Mouse (Mus musculus) MEL (cell line): Measurements from ENCODE around the gene Dph1.

Experiments
- CTCF ChIP-seq, 3 experiments: IDR thresholded peaks in 2 of 3; conservative IDR thresholded peaks in 1 of 3; 2 replicates each; pipeline ENCODE4 v1.5.1; 2011 to 2012; ENCODE audit warnings: low read length in 3 of 3, low read depth in 2 of 3, mild to moderate bottlenecking in 2 of 3, improper control_type of control experiment in 1 of 3, inconsistent platforms in 1 of 3, mixed read lengths in 1 of 3, moderate library complexity in 1 of 3; ENCODE audit not compliant: control insufficient read depth in 1 of 3, insufficient read depth in 1 of 3, poor library complexity in 1 of 3, severe bottlenecking in 1 of 3
- EP300 ChIP-seq, 2 experiments: IDR thresholded peaks; 2 replicates each; pipeline ENCODE4 v1.6.1; 2011; ENCODE audit warnings: improper control_type of control experiment in 2 of 2, low read length in 2 of 2, low read depth in 1 of 2, mild to moderate bottlenecking in 1 of 2
- HCFC1 ChIP-seq: IDR thresholded peaks from 2 replicates; pipeline ENCODE4 v1.6.1; 2012; ENCODE audit warnings: low read depth, mild to moderate bottlenecking, inconsistent platforms, low read length, improper control_type of control experiment, moderate library complexity

GRCm38 (mm10) chr11:75157901-75158300, 33.1 kb downstream of the Dph1 start:
- TF ChIP-seq CTCF (IDR thresholded peaks at IDR 0.05 in 2 of 3, conservative IDR thresholded peaks at IDR 0.05 in 1 of 3; ENCODE audit: control insufficient read depth in 1 of 3, insufficient read depth in 1 of 3, low read depth in 2 of 3, low read length in 3 of 3, poor library complexity in 1 of 3, severe bottlenecking in 1 of 3) (no peak), EP300 (IDR thresholded peaks at IDR 0.05; ENCODE audit: low read depth in 1 of 2, low read length in 2 of 2) (no peak), HCFC1 (no peak)
